Mouse (Mus musculus) heart, adult 2 months (tissue): ENCODE results near the gene Olfr1121. TPM values are rescaled to one million over a fixed set of nuclear protein-coding genes. Genes with fewer than 3 reads are reported as not detected.
"Not testable (repeated sequence)": the region's sequence is repeated elsewhere in the genome, so short reads cannot be mapped to it uniquely, and the experiment has no call there.

Experiments used
- DNase-seq, 2 experiments: peaks; one replicate each; pipeline ENCODE4 v3.0.0; 2021
- H3K27ac ChIP-seq: fragments of 200-600 bp; 2 replicates; pipeline ENCODE4 v1.8.1; 2022
- H3K27me3 ChIP-seq: fragments of 200-500 bp; 2 replicates; pipeline ENCODE4 v1.6.1; 2012; ENCODE audit warnings: mild to moderate bottlenecking, low read length, inconsistent platforms, mixed read lengths; ENCODE audit not compliant: control insufficient read depth, insufficient read depth
- H3K36me3 ChIP-seq: fragments of 200-500 bp; 2 replicates; pipeline ENCODE4 v1.6.1; 2012; ENCODE audit warnings: low read length, inconsistent platforms; ENCODE audit not compliant: control insufficient read depth, insufficient read depth
- H3K4me1 ChIP-seq: fragments of 200-500 bp; 2 replicates; pipeline ENCODE4 v1.6.1; 2011; ENCODE audit warnings: low read length; ENCODE audit not compliant: control insufficient read depth, insufficient read depth
- H3K4me3 ChIP-seq: fragments of 200-600 bp; 2 replicates; pipeline ENCODE4 v1.8.1; 2022
- H3K79me2 ChIP-seq: fragments of 200-500 bp; replicated peaks from 2 replicates; pipeline ENCODE4 v1.6.1; 2012; ENCODE audit warnings: mild to moderate bottlenecking, inconsistent platforms, low read length, moderate library complexity, mixed read lengths; ENCODE audit not compliant: control insufficient read depth, insufficient read depth
- H3K9ac ChIP-seq: fragments of 200-500 bp; 2 replicates; pipeline ENCODE4 v1.6.1; 2012; ENCODE audit warnings: low read depth, mild to moderate bottlenecking, control low read depth, inconsistent platforms, low read length, mixed read lengths
- CTCF ChIP-seq: fragments of 200-600 bp; IDR thresholded peaks from 2 replicates; pipeline ENCODE4 v1.8.1; 2022; ENCODE audit warnings: antibody characterized with exemption, mild to moderate bottlenecking, moderate library complexity
- EP300 ChIP-seq: fragments of 200-500 bp; IDR thresholded peaks from 2 replicates; pipeline ENCODE4 v1.6.1; 2011; ENCODE audit warnings: low read depth, low read length, control low read depth; ENCODE audit not compliant: insufficient read depth
- POLR2A ChIP-seq: fragments of 200-500 bp; IDR thresholded peaks from 2 replicates; pipeline ENCODE4 v1.6.1; 2011; ENCODE audit warnings: mild to moderate bottlenecking, low read depth, low read length, control low read depth; ENCODE audit not compliant: insufficient read depth
- WGBS: fragments of 180-500 bp; shearing (Covaris S2); methylation state at CpG from one replicate; pipeline ENCODE4 v1.1.7; 2018; 5-methylcytosine and 5-hydroxymethylcytosine counted together
- intact Hi-C: fragments of 180-260 bp; cut with DNase I; formaldehyde crosslinking; loops from one replicate; pipeline ENCODE4 v1.15.1; 2025
- polyA plus RNA-seq: library from polyadenylated mRNA; depleted of rRNA; stranded (reverse); fragments of >200 nt; gene quantifications from 2 replicates; pipeline ENCODE4 v1.2.3, GENCODE M21; 2012; rRNA removed
- total RNA-seq, 2 experiments: library from RNA; stranded (reverse); gene quantifications; 2 replicates each; pipeline ENCODE4 v1.2.3; 2021

The Olfr1121 gene
- total and polyA plus RNA-seq, 3 experiments: not detected

DNA sequence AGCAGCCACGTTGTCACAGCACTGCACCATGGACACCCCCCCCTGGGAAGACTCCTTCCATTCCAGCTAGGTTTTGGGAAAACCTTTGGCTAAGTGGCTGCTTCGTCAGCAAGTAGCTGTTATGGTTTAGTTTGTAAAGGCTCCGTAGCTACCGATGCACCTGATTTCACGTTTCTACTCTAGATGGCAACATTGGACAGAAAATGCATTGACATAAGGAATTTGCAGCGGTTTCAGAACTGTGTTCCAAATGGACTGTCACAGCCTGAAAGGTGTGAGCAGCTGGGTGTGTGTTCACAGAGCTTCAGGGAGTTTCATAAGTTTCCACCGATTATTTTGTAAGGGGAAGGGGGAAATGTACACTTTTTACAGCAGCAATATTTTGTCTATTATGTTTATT lies 25.0 kb downstream of the Olfr1121 start:
- 70% methylated on average over 7 of the region's 7 CpGs for WGBS
- TF ChIP-seq CTCF: peak; percentile 31
- H3K79me2 ChIP-seq, intact Hi-C loops, H3K4me3 ChIP-seq, H3K36me3 ChIP-seq, H3K9ac ChIP-seq, H3K27ac ChIP-seq, DNase-seq, H3K4me1 ChIP-seq, H3K27me3 ChIP-seq: not testable (repeated sequence)

DNA sequence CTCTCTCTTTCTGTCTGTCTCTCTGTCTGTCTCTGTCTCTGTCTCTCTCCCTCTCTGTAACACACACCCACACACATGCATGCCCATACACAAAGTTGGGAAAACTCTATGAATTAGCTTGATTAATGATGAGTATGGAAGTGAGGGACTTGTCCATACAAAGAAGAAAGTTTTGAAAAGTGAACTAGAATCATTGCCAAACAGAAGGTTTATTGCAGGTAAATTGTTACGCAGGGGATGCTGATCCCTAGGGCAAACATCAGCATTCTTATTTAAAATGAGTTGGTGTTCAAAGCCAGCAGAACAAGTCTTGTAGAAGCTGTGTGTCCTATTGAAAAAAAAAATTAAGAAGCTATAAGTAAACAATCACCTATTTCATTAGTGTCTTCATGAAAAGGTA lies 46.6 kb downstream of the Olfr1121 start, which contains the start of gene Olfr1123:
TSS of gene Olfr1123 (plus strand) at position 301 of the 400 bp plus-strand sequence.
- H3K9ac ChIP-seq: no peak within 1 kb of the TSS
- DNase-seq: no peak
- intact Hi-C loops: no loop called here
- no peaks in the 10 kb centered on the region for H3K4me1 ChIP-seq
- no peaks in the 10 kb centered on the region for H3K27me3 ChIP-seq
- H3K27ac ChIP-seq: no peak within 1 kb of the TSS
- no peaks in the 10 kb centered on the region for H3K36me3 ChIP-seq
- TF ChIP-seq EP300 (no peak), POLR2A (no peak), CTCF (no peak)
- H3K4me3 ChIP-seq: no peak within 1 kb of the TSS
- H3K79me2 ChIP-seq: no peaks in the 10 kb centered on the region
- WGBS: 86% methylated on average over 1 of the region's 1 CpGs

Other genes with a start within 250 kb of the Olfr1121 start
- gene Olfr1110, start 229.6 kb upstream of the Olfr1121 start, total RNA-seq: not detected
- not detected in 2 replicates for gene Olfr1110, start 229.6 kb upstream of the Olfr1121 start, polyA plus RNA-seq
- gene Olfr1111, start 217.3 kb upstream of the Olfr1121 start, total RNA-seq: not detected
- not detected in 2 replicates for gene Olfr1111, start 217.3 kb upstream of the Olfr1121 start, polyA plus RNA-seq
- not detected for gene Olfr1112, start 182.1 kb upstream of the Olfr1121 start, total RNA-seq
- not detected in 2 replicates for gene Olfr1112, start 182.1 kb upstream of the Olfr1121 start, polyA plus RNA-seq
- gene Olfr1113, start 160.9 kb upstream of the Olfr1121 start, total RNA-seq: not detected
- gene Olfr1113, start 160.9 kb upstream of the Olfr1121 start, polyA plus RNA-seq: not detected in 2 replicates
- gene Olfr1115, start 121.9 kb upstream of the Olfr1121 start, total RNA-seq: not detected
- not detected in 2 replicates for gene Olfr1115, start 121.9 kb upstream of the Olfr1121 start, polyA plus RNA-seq
- not detected for gene Olfr1116, start 102.4 kb upstream of the Olfr1121 start, total RNA-seq
- gene Olfr1116, start 102.4 kb upstream of the Olfr1121 start, polyA plus RNA-seq: not detected in 2 replicates
- not detected for gene Olfr1118, start 62.3 kb upstream of the Olfr1121 start, total RNA-seq
- not detected in 2 replicates for gene Olfr1118, start 62.3 kb upstream of the Olfr1121 start, polyA plus RNA-seq
- not detected for gene Olfr1120, start 15.1 kb upstream of the Olfr1121 start, total RNA-seq
- gene Olfr1120, start 15.1 kb upstream of the Olfr1121 start, polyA plus RNA-seq: not detected in 2 replicates
- not detected for gene Olfr1122, start 16.0 kb downstream of the Olfr1121 start, total RNA-seq
- gene Olfr1122, start 16.0 kb downstream of the Olfr1121 start, polyA plus RNA-seq: not detected in 2 replicates
- not detected for gene Olfr1123, start 46.7 kb downstream of the Olfr1121 start, total RNA-seq
- gene Olfr1123, start 46.7 kb downstream of the Olfr1121 start, polyA plus RNA-seq: not detected in 2 replicates
- gene Olfr1124, start 60.4 kb downstream of the Olfr1121 start, total RNA-seq: not detected
- not detected in 2 replicates for gene Olfr1124, start 60.4 kb downstream of the Olfr1121 start, polyA plus RNA-seq
- not detected for gene Olfr1126, start 84.1 kb downstream of the Olfr1121 start, total RNA-seq
- not detected in 2 replicates for gene Olfr1126, start 84.1 kb downstream of the Olfr1121 start, polyA plus RNA-seq
- gene Pramel7, start 127.2 kb downstream of the Olfr1121 start, total RNA-seq: not detected
- gene Pramel7, start 127.2 kb downstream of the Olfr1121 start, polyA plus RNA-seq: not detected in 2 replicates
- not detected for gene Pramel6, start 136.7 kb downstream of the Olfr1121 start, total RNA-seq
- gene Pramel6, start 136.7 kb downstream of the Olfr1121 start, polyA plus RNA-seq: not detected in 2 replicates
- not detected for gene Olfr153, start 161.9 kb downstream of the Olfr1121 start, total RNA-seq
- gene Olfr153, start 161.9 kb downstream of the Olfr1121 start, polyA plus RNA-seq: 0.08 TPM in 1 of 2 replicates, not detected in the other
- not detected for gene Olfr1128, start 175.6 kb downstream of the Olfr1121 start, total RNA-seq
- not detected in 2 replicates for gene Olfr1128, start 175.6 kb downstream of the Olfr1121 start, polyA plus RNA-seq
- gene Olfr1129, start 204.0 kb downstream of the Olfr1121 start, total RNA-seq: not detected
- gene Olfr1129, start 204.0 kb downstream of the Olfr1121 start, polyA plus RNA-seq: not detected in 2 replicates
- gene Olfr1130, start 236.3 kb downstream of the Olfr1121 start, total RNA-seq: not detected
- gene Olfr1130, start 236.3 kb downstream of the Olfr1121 start, polyA plus RNA-seq: not detected in 2 replicates